Mouse (Mus musculus) midbrain, embryonic 11.5 days (tissue): ENCODE data around the gene Abhd16b. TPM values are rescaled to one million over a fixed set of nuclear protein-coding genes. Genes with fewer than 3 reads are reported as not detected.

Experiments
- ATAC-seq: fragments of 200-750 bp; cut with Nextera tagmentation; 2 replicates; pipeline ENCODE4 v1.8.0; 2017; ENCODE audit warnings: moderate TSS enrichment, moderate library complexity; ENCODE audit not compliant: low FRiP score
- DNase-seq: peaks from one replicate; pipeline ENCODE4 v3.0.0; 2015; ENCODE audit warnings: low spot score; ENCODE audit errors: missing footprints
- H3K27ac ChIP-seq: fragments of 300-500 bp; sonication (generic); 2 replicates; pipeline ENCODE4 v1.5.1; 2014; ENCODE audit warnings: low read depth, low read length
- H3K27me3 ChIP-seq: fragments of 300-500 bp; sonication (generic); 2 replicates; pipeline ENCODE4 v1.6.1; 2014; ENCODE audit warnings: mild to moderate bottlenecking, low read length, moderate library complexity, mixed read lengths; ENCODE audit not compliant: control insufficient read depth, insufficient read depth
- H3K36me3 ChIP-seq: fragments of 300-500 bp; sonication (generic); 2 replicates; pipeline ENCODE4 v1.6.1; 2014; ENCODE audit warnings: mild to moderate bottlenecking, low read length, moderate library complexity, mixed read lengths; ENCODE audit not compliant: control insufficient read depth, insufficient read depth
- H3K4me1 ChIP-seq: fragments of 300-500 bp; sonication (generic); 2 replicates; pipeline ENCODE4 v1.6.1; 2014; ENCODE audit warnings: low read length; ENCODE audit not compliant: control insufficient read depth, insufficient read depth
- H3K4me2 ChIP-seq: fragments of 300-500 bp; sonication (generic); 2 replicates; pipeline ENCODE4 v1.6.1; 2014; ENCODE audit warnings: mild to moderate bottlenecking, moderate library complexity
- H3K4me3 ChIP-seq: fragments of 300-500 bp; sonication (generic); 2 replicates; pipeline ENCODE4 v1.5.1; 2014; ENCODE audit warnings: low read depth, low read length
- H3K9ac ChIP-seq: fragments of 300-500 bp; sonication (generic); 2 replicates; pipeline ENCODE4 v1.6.1; 2014; ENCODE audit warnings: low read length
- H3K9me3 ChIP-seq: fragments of 300-500 bp; sonication (generic); 2 replicates; pipeline ENCODE4 v1.6.1; 2016; ENCODE audit warnings: low read length; ENCODE audit not compliant: control insufficient read depth
- WGBS: fragments of 180-500 bp; shearing (Covaris S2); extraction: QIAGEN DNeasy Blood & Tissue Kit; methylation state at CpG from one replicate; pipeline ENCODE4 v1.1.7; 2014; 5-methylcytosine and 5-hydroxymethylcytosine counted together
- polyA plus RNA-seq: library from polyadenylated mRNA; unstranded; fragments of >200 nt; fragmentation: Nextera tagmentation; extraction: Ambion mirVana; gene quantifications from 2 replicates; pipeline ENCODE4 v1.2.1, GENCODE M21; 2014

The Abhd16b gene
- polyA plus RNA-seq, 1 experiment from 2014 or later = 0.15 TPM

- H3K4me3 ChIP-seq = peak overlapping the region; percentile 92
Observed at GRCm38 (mm10) chr2:181496281-181496680, 3.3 kb downstream of the Abhd16b start.

GRCm38 (mm10) chr2:181496831-181497547 is 4.0 kb downstream of the Abhd16b start, which contains the start of gene Tpd52l2:
Gene Tpd52l2, plus strand, starts transcription at chr2:181497142.
- peaks cover 7% of the 10 kb centered on the region; the same call in 1 of the 2 replicates for H3K36me3 ChIP-seq
- peak within 1 kb of the TSS; percentile 93 for H3K9ac ChIP-seq
- DNase-seq (peak; percentile 98), ATAC-seq (peak; percentile 97)
- H3K27ac ChIP-seq = peak within 1 kb of the TSS; percentile 82
- H3K9me3 ChIP-seq = no peaks in the 10 kb centered on the region
- peak within 1 kb of the TSS; percentile 98 for H3K4me2 ChIP-seq
- H3K4me1 ChIP-seq = peaks cover 9% of the 10 kb centered on the region
- under 1% methylated on average over 46 of the region's 46 CpGs for WGBS
- peak within 1 kb of the TSS; percentile 92 for H3K4me3 ChIP-seq
- H3K27me3 ChIP-seq = no peaks in the 10 kb centered on the region

More at GRCm38 (mm10) chr2:181496281-181496680, 3.3 kb downstream of the Abhd16b start:
- H3K4me1 ChIP-seq = peaks cover 9% of the 10 kb centered on the region
- H3K36me3 ChIP-seq = peaks cover 3% of the 10 kb centered on the region; the same call in 1 of the 2 replicates
- H3K9ac ChIP-seq = peak overlapping the region; percentile 57
- peak overlapping the region; percentile 82 for H3K27ac ChIP-seq
- H3K27me3 ChIP-seq = no peaks in the 10 kb centered on the region
- ATAC-seq = peak; percentile 51
- peak; percentile 94 for DNase-seq
- WGBS = 15% methylated on average over 8 of the region's 8 CpGs
- no peaks in the 10 kb centered on the region for H3K9me3 ChIP-seq
- H3K4me2 ChIP-seq = peak overlapping the region; percentile 79

- peaks cover 9% of the 10 kb centered on the region for H3K4me1 ChIP-seq
- peak overlapping the region; percentile 93 for H3K9ac ChIP-seq
- no peaks in the 10 kb centered on the region for H3K27me3 ChIP-seq
- H3K9me3 ChIP-seq = no peaks in the 10 kb centered on the region
- DNase-seq = peak; percentile 94
- 0% methylated on average over 12 of the region's 12 CpGs for WGBS
- peak overlapping the region; percentile 82 for H3K27ac ChIP-seq
- peak overlapping the region; percentile 98 for H3K4me2 ChIP-seq
- peak; percentile 57 for ATAC-seq
- peaks cover 7% of the 10 kb centered on the region; the same call in 1 of the 2 replicates for H3K36me3 ChIP-seq
- peak overlapping the region; percentile 92 for H3K4me3 ChIP-seq
Observed at GRCm38 (mm10) chr2:181497548-181497875, 4.5 kb downstream of the Abhd16b start.

- H3K36me3 ChIP-seq = peaks cover 11% of the 10 kb centered on the region; the same call in 1 of the 2 replicates
- H3K27ac ChIP-seq = no peak overlapping the region
- H3K9ac ChIP-seq = no peak overlapping the region
- no peaks in the 10 kb centered on the region for H3K27me3 ChIP-seq
- ATAC-seq (no peak), DNase-seq (no peak)
- H3K4me3 ChIP-seq = no peak overlapping the region
- peaks cover 9% of the 10 kb centered on the region for H3K4me1 ChIP-seq
- no peaks in the 10 kb centered on the region for H3K9me3 ChIP-seq
- H3K4me2 ChIP-seq = no peak overlapping the region
- WGBS = 81% methylated on average over 4 of the region's 4 CpGs
Observed at GRCm38 (mm10) chr2:181498644-181499043, 5.6 kb downstream of the Abhd16b start.

- DNase-seq = no peak
- peaks cover 10% of the 10 kb centered on the region for H3K36me3 ChIP-seq
- 92% methylated on average over 2 of the region's 2 CpGs for WGBS
- no peaks in the 10 kb centered on the region for H3K27me3 ChIP-seq
- no peak overlapping the region for H3K4me2 ChIP-seq
- no peaks in the 10 kb centered on the region for H3K9me3 ChIP-seq
- no peaks in the 10 kb centered on the region for H3K4me1 ChIP-seq
- no peak overlapping the region for H3K9ac ChIP-seq
- no peak overlapping the region for H3K27ac ChIP-seq
- no peak for ATAC-seq
- H3K4me3 ChIP-seq = no peak overlapping the region
Observed at GRCm38 (mm10) chr2:181509191-181509590, 16.2 kb downstream of the Abhd16b start.

GRCm38 (mm10) chr2:181511231-181511630 is 18.2 kb downstream of the Abhd16b start:
- ATAC-seq (no peak), DNase-seq (peak; percentile 56)
- Histone ChIP-seq H3K9me3 (no peaks in the 10 kb centered on the region), H3K27ac (no peak overlapping the region), H3K4me3 (no peak overlapping the region), H3K4me1 (no peaks in the 10 kb centered on the region), H3K36me3 (peaks cover 14% of the 10 kb centered on the region), H3K4me2 (no peak overlapping the region), H3K9ac (no peak overlapping the region), H3K27me3 (no peaks in the 10 kb centered on the region)
- WGBS = 94% methylated on average over 8 of the region's 8 CpGs

GRCm38 (mm10) chr2:181519201-181519600 is 26.2 kb downstream of the Abhd16b start:
- Histone ChIP-seq H3K9ac (peak overlapping the region; percentile 93), H3K36me3 (peaks cover 7% of the 10 kb centered on the region), H3K4me2 (peak overlapping the region; percentile 59), H3K4me1 (peaks cover 15% of the 10 kb centered on the region), H3K4me3 (peak overlapping the region; percentile 87), H3K9me3 (no peaks in the 10 kb centered on the region), H3K27ac (peak overlapping the region; percentile 96), H3K27me3 (no peaks in the 10 kb centered on the region)
- ATAC-seq (no peak), DNase-seq (peak; percentile 81)
- WGBS = 80% methylated on average over 3 of the region's 3 CpGs

GRCm38 (mm10) chr2:181520118-181520935 is 27.3 kb downstream of the Abhd16b start, which contains the start of gene Dnajc5:
Gene Dnajc5, plus strand, starts transcription at chr2:181520485.
- H3K4me2 ChIP-seq = peak within 1 kb of the TSS; percentile 59
- H3K27ac ChIP-seq = peak within 1 kb of the TSS; percentile 96
- ATAC-seq (peak; percentile 97), DNase-seq (peak; percentile 99)
- no peaks in the 10 kb centered on the region for H3K9me3 ChIP-seq
- no peaks in the 10 kb centered on the region for H3K27me3 ChIP-seq
- WGBS = under 1% methylated on average over 74 of the region's 74 CpGs
- peak within 1 kb of the TSS; percentile 87 for H3K4me3 ChIP-seq
- peak within 1 kb of the TSS; percentile 93 for H3K9ac ChIP-seq
- peaks cover 15% of the 10 kb centered on the region for H3K4me1 ChIP-seq
- H3K36me3 ChIP-seq = peaks cover 1% of the 10 kb centered on the region

GRCm38 (mm10) chr2:181520936-181521227 is 27.9 kb downstream of the Abhd16b start:
- 0% methylated on average over 17 of the region's 17 CpGs for WGBS
- H3K4me2 ChIP-seq = peak overlapping the region; percentile 59
- no peaks in the 10 kb centered on the region for H3K36me3 ChIP-seq
- ATAC-seq = no peak
- DNase-seq = no peak
- peak overlapping the region; percentile 87 for H3K4me3 ChIP-seq
- H3K4me1 ChIP-seq = peaks cover 15% of the 10 kb centered on the region
- peak overlapping the region; percentile 96 for H3K27ac ChIP-seq
- peak overlapping the region; percentile 93 for H3K9ac ChIP-seq
- no peaks in the 10 kb centered on the region for H3K27me3 ChIP-seq
- H3K9me3 ChIP-seq = no peaks in the 10 kb centered on the region
